Mouse (Mus musculus): ENCODE results near the gene Uchl1.

DNA sequence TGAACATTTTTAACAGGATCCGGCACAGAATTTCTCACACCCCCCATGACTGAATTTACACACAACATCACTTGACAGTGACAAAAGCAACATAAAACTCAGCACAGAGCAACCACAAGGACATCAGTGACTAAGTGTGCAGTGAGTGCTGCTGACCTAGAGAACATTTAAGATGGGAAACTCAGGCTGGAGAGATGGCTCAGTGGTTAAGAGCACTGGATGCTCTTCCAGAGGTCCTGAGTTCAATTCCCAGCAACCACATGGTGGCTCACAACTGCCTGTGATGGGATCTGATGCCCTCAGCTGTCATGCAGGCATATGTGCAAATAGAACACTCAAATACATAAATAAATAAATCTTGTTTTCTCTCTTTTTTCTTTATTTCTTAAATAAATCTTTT, 57.7 kb downstream of the Uchl1 start:
- TF ChIP-seq CTCF (IDR thresholded peaks at IDR 0.05; ENCODE audit: borderline replicate concordance, insufficient read depth, low read depth, low read length): no peak
- TF ChIP-seq POLR2A (IDR thresholded peaks at IDR 0.05; ENCODE audit: borderline replicate concordance, insufficient read depth, low read length): no peak

All from cerebellum, adult 2 months (tissue).